Mouse (Mus musculus) liver, embryonic 14.5 days (tissue): Measurements from ENCODE around the gene Sh3bgr.

Source experiments
- CTCF ChIP-seq: IDR thresholded peaks from 2 replicates; pipeline ENCODE4 v1.5.1; 2016; ENCODE audit warnings: antibody characterized with exemption, low read depth, control low read depth
- EP300 ChIP-seq: IDR thresholded peaks from 2 replicates; pipeline ENCODE4 v1.6.1; 2016; ENCODE audit warnings: antibody characterized with exemption, low read depth

DNA sequence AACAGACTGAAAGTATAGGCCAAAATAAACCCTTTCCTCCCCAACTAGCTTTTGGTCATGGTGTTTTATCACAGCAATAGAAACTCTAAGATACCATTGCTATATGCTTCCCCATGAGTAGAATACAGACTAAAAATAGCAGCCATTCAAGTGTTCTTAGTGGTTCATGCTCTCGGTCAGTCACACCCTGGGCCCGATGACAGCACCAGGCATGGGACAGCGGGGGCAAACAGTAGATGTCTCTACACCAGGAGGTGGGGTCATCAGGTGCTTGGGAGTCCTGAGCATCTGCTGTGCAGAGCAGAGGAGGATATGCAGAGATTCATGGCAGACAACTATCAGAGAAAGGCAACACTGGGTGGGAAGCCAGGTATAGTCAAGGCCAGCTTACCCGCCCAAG lies 12.8 kb downstream of the Sh3bgr start:
- TF ChIP-seq CTCF (no peak), EP300 (no peak)
